Mouse (Mus musculus): ENCODE results near the gene Myo1e.

DNA sequence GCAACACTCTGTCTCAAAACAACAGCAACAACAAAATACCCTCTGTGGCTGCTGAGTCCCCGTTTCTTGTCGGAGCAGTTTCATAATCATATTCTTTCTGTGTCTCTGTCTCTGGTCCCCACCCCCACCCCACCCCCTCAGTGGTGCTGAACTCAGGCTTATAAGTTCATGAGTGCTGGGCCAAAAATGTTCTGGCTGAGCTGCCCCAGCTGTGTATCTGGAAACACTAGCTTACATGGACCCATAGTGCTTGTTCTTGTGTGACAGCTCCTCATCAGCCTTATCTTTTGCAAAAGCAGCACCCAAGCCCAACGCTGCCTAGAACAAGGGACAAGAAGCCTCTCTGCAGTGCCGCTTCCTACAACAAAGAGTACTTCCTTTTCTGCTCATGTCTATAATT, 232.8 kb downstream of the Myo1e start:
- TF ChIP-seq POLR2A (IDR thresholded peaks at IDR 0.05; ENCODE audit: low read depth, low read length) (no peak), CTCF (conservative IDR thresholded peaks at IDR 0.05 in 1 of 2, IDR thresholded peaks at IDR 0.05 in 1 of 2; ENCODE audit: low read depth in 2 of 2, low read length in 2 of 2) (no peak), EP300 (IDR thresholded peaks at IDR 0.05; ENCODE audit: low read length) (no peak), CHD2 (IDR thresholded peaks at IDR 0.05; ENCODE audit: low read length) (no peak), JUN (IDR thresholded peaks at IDR 0.05; ENCODE audit: insufficient read depth, low read depth, low read length) (no peak)
